Comparison of ENCODE assay signal across 9 mouse cellular contexts in the genomic region with DNA sequence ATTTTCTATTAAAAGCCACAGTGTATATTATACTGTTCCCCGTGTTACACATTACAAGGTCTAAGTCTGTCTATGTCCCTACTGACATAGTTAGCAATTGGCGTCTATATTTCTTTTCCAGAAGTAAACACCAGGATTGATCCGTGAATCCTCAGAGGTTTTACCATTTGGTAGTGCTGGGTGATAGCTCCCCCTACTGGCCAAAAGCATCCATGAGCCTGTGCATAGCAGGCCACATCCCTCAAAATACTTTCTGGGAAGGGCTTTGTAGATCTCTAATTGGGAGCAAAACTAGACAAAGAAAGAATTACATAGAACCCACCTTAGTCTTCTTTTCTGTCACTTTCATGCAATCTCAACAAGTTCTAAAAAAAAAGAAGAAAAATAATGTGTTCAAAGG. TPM values are rescaled to one million over a fixed set of nuclear protein-coding genes. Genes with fewer than 3 reads are reported as not detected.
A peak's percentile ranks its signal among the peaks of the same experiment; 100 is the strongest.
DNase-seq lines count a peak whose midpoint lies in the region; ATAC-seq lines count a peak whose summit lies in the region.
"Had no signal": no experiment of that assay in that cellular context is flagged by ENCODE, and none has a peak within 500 bp of the region (broad histone marks: within the 10 kb centered on the region; RNA-seq: fewer than 3 reads in every experiment).

No protein-coding gene starts in this region.

- H3K27ac ChIP-seq in forebrain, embryonic 11.5 days (ENCODE audit: low read depth, low read length): no peak overlapping the region
- no peak overlapping the region for H3K27ac ChIP-seq in midbrain, embryonic 12.5 days (replicated peaks)
- H3K27ac ChIP-seq: liver, embryonic 15.5 days had no signal

- no peak overlapping the region for H3K9ac ChIP-seq in forebrain, embryonic 11.5 days (ENCODE audit: low read length)
- no peak overlapping the region for H3K9ac ChIP-seq in midbrain, embryonic 12.5 days (replicated peaks)
- H3K9ac ChIP-seq: liver, embryonic 15.5 days had no signal

- no peak overlapping the region for H3K4me2 ChIP-seq in forebrain, embryonic 11.5 days (ENCODE audit: low read depth, low read length, severe bottlenecking)
- no peak overlapping the region for H3K4me2 ChIP-seq in midbrain, embryonic 12.5 days (replicated peaks)
- H3K4me2 ChIP-seq: liver, embryonic 15.5 days had no signal

- H3K27me3 ChIP-seq in forebrain, embryonic 11.5 days (ENCODE audit: control insufficient read depth, insufficient read depth, low read length): no peaks in the 10 kb centered on the region
- H3K27me3 ChIP-seq in midbrain, embryonic 12.5 days: no peaks in the 10 kb centered on the region
- H3K27me3 ChIP-seq: liver, embryonic 15.5 days had no signal

- ATAC-seq in cerebellum, adult (ENCODE audit: insufficient number of reproducible peaks, low FRiP score, low TSS enrichment): no peak
- ATAC-seq in forebrain, embryonic 11.5 days (replicated peaks; ENCODE audit: low FRiP score): peak; percentile 79
- peak; percentile 32 for ATAC-seq in inflammation-experienced regulatory T-cells, adult 6 months
- peak; percentile 41 for ATAC-seq in midbrain, embryonic 12.5 days (ENCODE audit: low FRiP score, low read depth)

- 13% methylated on average over 3 of the region's 3 CpGs for WGBS in forebrain, embryonic 11.5 days
- 15% methylated on average over 3 of the region's 3 CpGs for WGBS in midbrain, embryonic 12.5 days

- H3K36me3 ChIP-seq in forebrain, embryonic 11.5 days (ENCODE audit: control insufficient read depth, insufficient read depth, low read length): no peaks in the 10 kb centered on the region
- H3K36me3 ChIP-seq in midbrain, embryonic 12.5 days: no peaks in the 10 kb centered on the region
- H3K36me3 ChIP-seq: liver, embryonic 15.5 days had no signal

- no peaks in the 10 kb centered on the region for H3K4me1 ChIP-seq in forebrain, embryonic 11.5 days (replicated peaks; ENCODE audit: control insufficient read depth, insufficient read depth, low read length)
- H3K4me1 ChIP-seq in midbrain, embryonic 12.5 days: no peaks in the 10 kb centered on the region
- H3K4me1 ChIP-seq: liver, embryonic 15.5 days had no signal

- peak; percentile 23 for DNase-seq in cerebellum, adult 8-10 months
- DNase-seq in adrenal gland, postnatal 14 days: peak; percentile 75
- peak; percentile 73 for DNase-seq in forebrain, embryonic 11.5 days (ENCODE audit: low spot score)
- peak; percentile 44 to 70 for DNase-seq in left cerebral cortex, adult 18-20 months (ENCODE audit: low spot score in 2 of 2)
- DNase-seq in spleen, postnatal 36 days (ENCODE audit: low spot score in 2 of 2): peak; percentile 10 to 43

- no peak overlapping the region for H3K4me3 ChIP-seq in forebrain, embryonic 11.5 days (ENCODE audit: low read depth, low read length)
- no peak overlapping the region for H3K4me3 ChIP-seq in midbrain, embryonic 12.5 days
- H3K4me3 ChIP-seq: liver, embryonic 15.5 days had no signal

- H3K9me3 ChIP-seq in forebrain, embryonic 11.5 days (ENCODE audit: control insufficient read depth, low read length): no peaks in the 10 kb centered on the region
- no peaks in the 10 kb centered on the region for H3K9me3 ChIP-seq in midbrain, embryonic 12.5 days
- H3K9me3 ChIP-seq: liver, embryonic 15.5 days had no signal

RNA-seq across cellular contexts. Expression of a gene that starts 43.8 kb away (rescaled TPM):
- total RNA-seq in adrenal gland, postnatal 14 days (2021): 20.9 and 22.8 TPM in 2 replicates
- polyA plus RNA-seq in forebrain, embryonic 11.5 days (2014; fragmentation: Nextera tagmentation; extraction: Ambion mirVana): 4.1 and 5.3 TPM in 2 replicates
- 10 to 100 TPM in 1 of 3 experiments, 1 to 10 TPM in 2; 6.1 to 16.1 (median 6.9) TPM for polyA plus RNA-seq in inflammation-experienced regulatory T-cells, adult 6 months (2017; shearing (Covaris generic))
- total RNA-seq in left cerebral cortex, adult 18-20 months (2021): 1 to 10 TPM; 2.4 to 2.6 TPM
- 5.2 and 7.8 TPM in 2 replicates for polyA plus RNA-seq in midbrain, embryonic 12.5 days (2016; fragmentation: Nextera tagmentation; extraction: Ambion mirVana)

RNA-seq across cellular contexts. Expression of a gene that starts 58.0 kb away (rescaled TPM):
- total RNA-seq in adrenal gland, postnatal 14 days (2021): 56.6 and 79.4 TPM in 2 replicates
- polyA plus RNA-seq in forebrain, embryonic 11.5 days (2014; fragmentation: Nextera tagmentation; extraction: Ambion mirVana): 0.17 and 0.32 TPM in 2 replicates
- polyA plus RNA-seq in inflammation-experienced regulatory T-cells, adult 6 months (2017; shearing (Covaris generic)): not detected
- total RNA-seq in left cerebral cortex, adult 18-20 months (2021): 10 to 100 TPM; 34.4 to 54.5 TPM
- 0.10 and 0.28 TPM in 2 replicates for polyA plus RNA-seq in midbrain, embryonic 12.5 days (2016; fragmentation: Nextera tagmentation; extraction: Ambion mirVana)

Comparison
In these comparisons a context has a peak if more than half of its experiments do, and no peak if none do; other contexts are left out.
1. DNase-seq: peak in every context shown above with its lines; median percentile 75 in adrenal gland, postnatal 14 days; 73 in forebrain, embryonic 11.5 days; 57 in left cerebral cortex, adult 18-20 months; 26 in spleen, postnatal 36 days; 23 in cerebellum, adult 8-10 months.